Mouse (Mus musculus) lung, postnatal 0 days (tissue): ENCODE results near the gene Bphl. TPM values are rescaled to one million over a fixed set of nuclear protein-coding genes. Genes with fewer than 3 reads are reported as not detected.

ENCODE experiments used
- ATAC-seq: fragments of 200-750 bp; cut with Nextera tagmentation; 2 replicates; pipeline ENCODE4 v1.8.0; 2017; ENCODE audit warnings: moderate library complexity
- DNase-seq: peaks from one replicate; pipeline ENCODE4 v3.0.0-alpha.2; 2016; ENCODE audit warnings: low spot score
- H3K27ac ChIP-seq: fragments of 300-500 bp; sonication (generic); 2 replicates; pipeline ENCODE4 v1.5.1; 2014; ENCODE audit warnings: antibody characterized with exemption, mild to moderate bottlenecking, low read length, mixed read lengths
- H3K27me3 ChIP-seq: fragments of 300-500 bp; sonication (generic); replicated peaks from 2 replicates; pipeline ENCODE4 v1.6.1; 2014; ENCODE audit warnings: low read length, mixed read lengths; ENCODE audit not compliant: insufficient read depth
- H3K36me3 ChIP-seq: fragments of 300-500 bp; sonication (generic); 2 replicates; pipeline ENCODE4 v1.6.1; 2014; ENCODE audit warnings: low read length, mixed read lengths; ENCODE audit not compliant: insufficient read depth
- H3K4me1 ChIP-seq: fragments of 300-500 bp; sonication (generic); 2 replicates; pipeline ENCODE4 v1.6.1; 2014; ENCODE audit warnings: antibody characterized with exemption, low read depth, low read length, mixed read lengths; ENCODE audit not compliant: insufficient read depth
- H3K4me2 ChIP-seq: fragments of 300-500 bp; sonication (generic); replicated peaks from 2 replicates; pipeline ENCODE4 v1.6.1; 2014; ENCODE audit warnings: low read depth, mild to moderate bottlenecking, low read length, moderate library complexity, mixed read lengths
- H3K4me3 ChIP-seq: fragments of 300-500 bp; sonication (generic); 2 replicates; pipeline ENCODE4 v1.5.1; 2014; ENCODE audit warnings: low read depth, low read length
- H3K9ac ChIP-seq: fragments of 300-500 bp; sonication (generic); replicated peaks from 2 replicates; pipeline ENCODE4 v1.6.1; 2014; ENCODE audit warnings: low read depth, mild to moderate bottlenecking
- H3K9me3 ChIP-seq: fragments of 300-500 bp; sonication (generic); 2 replicates; pipeline ENCODE4 v1.6.1; 2016; ENCODE audit warnings: low read length, mixed read lengths
- CTCF ChIP-seq: IDR thresholded peaks from 2 replicates; pipeline ENCODE4 v1.5.1; 2016; ENCODE audit warnings: antibody characterized with exemption, mild to moderate bottlenecking
- EP300 ChIP-seq: IDR thresholded peaks from 2 replicates; pipeline ENCODE4 v1.6.1; 2016; ENCODE audit warnings: antibody characterized with exemption, mild to moderate bottlenecking, control low read depth
- WGBS: fragments of 180-500 bp; shearing (Covaris S2); extraction: QIAGEN DNeasy Blood & Tissue Kit; methylation state at CpG from one replicate; pipeline ENCODE4 v1.1.7; 2014; 5-methylcytosine and 5-hydroxymethylcytosine counted together
- polyA plus RNA-seq: library from polyadenylated mRNA; unstranded; fragments of >200 nt; fragmentation: Nextera tagmentation; extraction: Ambion mirVana; gene quantifications from 2 replicates; pipeline ENCODE4 v1.2.1, GENCODE M21; 2015

Gene Bphl
- polyA plus RNA-seq, 1 experiment from 2014 or later = 55.3 TPM

DNA sequence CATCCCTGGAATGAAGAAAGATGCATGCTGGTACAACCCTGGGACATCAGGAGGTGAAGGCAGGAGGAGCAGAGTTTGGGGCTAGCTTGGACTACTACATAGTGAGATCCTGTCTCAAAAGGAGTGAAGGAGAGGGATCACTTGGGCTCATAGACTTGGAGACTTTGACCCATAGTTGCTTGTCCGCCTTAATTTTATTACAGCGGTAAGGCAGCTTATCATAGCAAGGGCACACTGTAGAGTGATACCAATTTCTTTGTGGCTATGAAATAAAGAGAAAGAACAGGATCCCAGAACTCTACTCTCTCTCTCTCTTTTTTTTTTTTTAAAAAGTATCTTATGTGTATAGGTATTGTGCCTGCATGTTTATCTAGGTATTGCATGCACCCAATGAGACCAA is 83.1 kb downstream of the Bphl start:
- Histone ChIP-seq H3K36me3 (no peaks in the 10 kb centered on the region), H3K4me1 (no peaks in the 10 kb centered on the region), H3K9ac (no peak overlapping the region), H3K4me2 (no peak overlapping the region), H3K4me3 (no peak overlapping the region), H3K27me3 (no peaks in the 10 kb centered on the region), H3K27ac (no peak overlapping the region), H3K9me3 (no peaks in the 10 kb centered on the region)
- ATAC-seq (no peak), DNase-seq (no peak)
- TF ChIP-seq EP300 = no peak
- TF ChIP-seq CTCF = no peak
- 96% methylated on average over 2 of the region's 2 CpGs for WGBS

Other genes starting within 250 kb of the Bphl start
- not detected in 2 replicates for gene Serpinb6e, start 194.2 kb upstream of the Bphl start, polyA plus RNA-seq
- not detected in 2 replicates for gene Serpinb6c, start 131.9 kb upstream of the Bphl start, polyA plus RNA-seq
- gene Nqo2, start 72.9 kb upstream of the Bphl start, polyA plus RNA-seq = 18.4 and 21.0 TPM in 2 replicates
- gene Ripk1, start 35.2 kb upstream of the Bphl start, polyA plus RNA-seq = 17.7 and 21.2 TPM in 2 replicates
- gene Serpinb6a, start 34.8 kb upstream of the Bphl start, polyA plus RNA-seq = 94.5 and 94.8 TPM in 2 replicates
- 152 and 167 TPM in 2 replicates for gene Tubb2a, start 40.4 kb downstream of the Bphl start, polyA plus RNA-seq
- gene Tubb2b, start 92.9 kb downstream of the Bphl start, polyA plus RNA-seq = 6.0 and 7.5 TPM in 2 replicates
- gene Psmg4, start 125.4 kb downstream of the Bphl start, polyA plus RNA-seq = 50.1 and 50.2 TPM in 2 replicates